Mouse (Mus musculus): Measurements from ENCODE around the gene Ccl1.

- no peak for TF ChIP-seq CTCF (IDR thresholded peaks at IDR 0.05; ENCODE audit: borderline replicate concordance, control insufficient read depth, extremely low read depth, insufficient read depth, low read length, poor library complexity)
- TF ChIP-seq POLR2A (IDR thresholded peaks at IDR 0.05; ENCODE audit: control insufficient read depth, extremely low read depth, insufficient read depth, low read length, poor library complexity), result no peak
These were observed 45.5 kb upstream of the Ccl1 start for GRCm38 (mm10) chr11:82351039-82351438.

Data from thymus, adult 2 months (tissue).